Comparison of ENCODE assay signal across 21 mouse cellular contexts in the genomic region with DNA sequence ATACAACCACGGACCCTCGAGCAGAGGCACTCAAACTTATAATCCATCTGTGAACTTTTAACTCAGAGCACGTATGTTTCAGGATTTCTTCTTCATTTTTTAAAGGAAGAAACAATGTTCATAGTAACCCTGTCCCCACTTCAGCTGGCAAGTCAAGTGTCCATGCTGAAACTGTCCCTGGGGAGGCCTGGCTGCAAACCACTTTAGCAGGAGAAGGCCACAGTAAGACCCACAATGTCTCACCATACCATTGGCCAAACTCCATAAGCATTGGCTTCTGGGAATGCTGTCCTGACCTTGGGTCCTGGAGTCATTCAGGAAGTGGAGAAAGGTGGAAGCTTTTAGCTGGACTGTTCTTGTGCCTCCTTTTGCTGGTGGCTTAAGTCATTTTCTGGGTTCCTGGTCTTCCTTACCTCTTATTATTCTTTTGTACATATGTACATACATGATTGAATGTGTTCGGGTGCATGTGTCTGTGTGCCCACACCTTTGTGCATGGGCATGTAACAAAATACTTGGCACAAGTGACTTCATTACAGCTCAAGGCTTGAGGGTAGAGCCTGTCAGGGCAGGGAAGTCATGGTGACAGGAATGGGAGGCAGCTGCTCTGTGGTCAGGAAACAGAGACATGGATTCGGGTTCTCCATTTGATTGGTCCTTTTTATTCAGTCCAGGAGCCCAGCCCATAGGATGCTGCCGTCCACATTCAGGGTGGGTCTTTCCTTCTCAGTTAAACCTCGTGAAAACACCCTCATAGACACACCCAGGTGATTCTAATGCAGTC.
DNase-seq lines count a peak whose midpoint lies in the region; ATAC-seq and TF ChIP-seq lines count a peak whose summit lies in the region.
"Had no signal": no experiment of that assay in that cellular context is flagged by ENCODE, and none has a peak within 500 bp of the region (broad histone marks: within the 10 kb centered on the region; RNA-seq: fewer than 3 reads in every experiment).

No protein-coding gene starts in this region.

- 91% methylated on average over 7 of the region's 7 CpGs for WGBS in forebrain, embryonic 13.5 days

- TF ChIP-seq EP300 in CH12.LX (IDR thresholded peaks at IDR 0.05; ENCODE audit: low read length) = no peak

- H3ac ChIP-seq in myocyte (ENCODE audit: control insufficient read depth, insufficient read length) = no peak overlapping the region

- no peak for TF ChIP-seq CTCF in CH12.LX (conservative IDR thresholded peaks at IDR 0.05 in 1 of 2, IDR thresholded peaks at IDR 0.05 in 1 of 2; ENCODE audit: low read depth in 2 of 2, low read length in 2 of 2)

- in situ Hi-C loops in CH12.LX (cut with MboI; ENCODE audit: low pct_ligation_motif_present, low pct_unique_long_range_greater_than_20kb, low sequenced_read_pairs) = no loop called here

- no peaks in the 10 kb centered on the region for H3K9me3 ChIP-seq in CH12.LX (replicated peaks; ENCODE audit: low read length)
- H3K9me3 ChIP-seq in forebrain, embryonic 13.5 days (replicated peaks) = no peaks in the 10 kb centered on the region
- H3K9me3 ChIP-seq: embryonic facial prominence, embryonic 10.5 days; embryonic facial prominence, embryonic 12.5 days; G1E had no signal

- H3K4me2 ChIP-seq in CH12.LX (ENCODE audit: insufficient read depth, low read depth, poor library complexity, severe bottlenecking) (peak overlapping the region; percentile 76; the same call in 1 of the 2 replicates), myocyte (ENCODE audit: low read depth) (no peak overlapping the region)
- H3K4me2 ChIP-seq in forebrain, embryonic 13.5 days = no peak overlapping the region
- H3K4me2 ChIP-seq: embryonic facial prominence, embryonic 12.5 days had no signal

- no peak overlapping the region for H3K9ac ChIP-seq in CH12.LX (ENCODE audit: insufficient read depth, low read depth)
- H3K9ac ChIP-seq in forebrain, embryonic 13.5 days = no peak overlapping the region
- H3K9ac ChIP-seq: embryonic facial prominence, embryonic 12.5 days had no signal

- no peak overlapping the region for H3K27ac ChIP-seq in CH12.LX (ENCODE audit: insufficient read depth, low read depth)
- no peak overlapping the region for H3K27ac ChIP-seq in forebrain, embryonic 13.5 days
- H3K27ac ChIP-seq: embryonic facial prominence, embryonic 10.5 days; embryonic facial prominence, embryonic 12.5 days; gastrocnemius, adult 2 months had no signal

- peaks cover 30 to 49% of the 10 kb centered on the region in 2 experiments for H3K4me1 ChIP-seq in CH12.LX (ENCODE audit: control insufficient read depth in 1 of 2, insufficient read depth in 2 of 2)
- H3K4me1 ChIP-seq in forebrain, embryonic 13.5 days = peaks cover 9% of the 10 kb centered on the region
- H3K4me1 ChIP-seq: embryonic facial prominence, embryonic 12.5 days had no signal

- DNase-seq in adrenal gland, postnatal 14 days = peak; percentile 70
- no peak for DNase-seq in adrenal gland, adult 18-20 months (ENCODE audit: low spot score in 2 of 2)
- no peak for DNase-seq in CH12.LX (ENCODE audit: extremely low read depth)
- DNase-seq in adipocyte (ENCODE audit: low spot score) = peak; percentile 51
- no peak for DNase-seq in right cerebral cortex, postnatal 36 days (ENCODE audit: low spot score in 2 of 2)
- DNase-seq: adrenal gland, adult 8-10 months; cerebellum, adult 11-12 months; cerebellum, adult 2 months; cerebellum, adult 9-10 months; cerebellum, postnatal 14 days; cerebellum, postnatal 36 days; gastrocnemius, adult 2 months had no signal

- TF ChIP-seq POLR2A in CH12.LX (IDR thresholded peaks at IDR 0.05; ENCODE audit: low read depth, low read length) (no peak), myocyte (IDR thresholded peaks at IDR 0.05; ENCODE audit: insufficient read length, low read depth) (no peak)

- H3K36me3 ChIP-seq in CH12.LX (replicated peaks in 1 of 2; ENCODE audit: control insufficient read depth in 1 of 2, insufficient read depth in 1 of 2, low read length in 1 of 2) = no peaks in the 10 kb centered on the region
- no peaks in the 10 kb centered on the region for H3K36me3 ChIP-seq in myocyte (ENCODE audit: control insufficient read depth, insufficient read depth)
- H3K36me3 ChIP-seq in forebrain, embryonic 13.5 days (ENCODE audit: poor library complexity, severe bottlenecking) = peaks cover 19% of the 10 kb centered on the region
- H3K36me3 ChIP-seq: embryonic facial prominence, embryonic 10.5 days; embryonic facial prominence, embryonic 12.5 days; G1E had no signal

- H3K79me2 ChIP-seq in CH12.LX (replicated peaks; ENCODE audit: control insufficient read depth, extremely low read depth, insufficient read depth, poor library complexity, severe bottlenecking) = no peaks in the 10 kb centered on the region
- no peaks in the 10 kb centered on the region for H3K79me2 ChIP-seq in myocyte (ENCODE audit: control insufficient read depth, insufficient read depth)

- TF ChIP-seq RAD21 in CH12.LX (IDR thresholded peaks at IDR 0.05; ENCODE audit: low read depth, low read length) = no peak

- H3K4me3 ChIP-seq in CH12.LX (replicated peaks in 1 of 3; ENCODE audit: low read depth in 2 of 3, low read length in 2 of 3, poor library complexity in 1 of 3) = no peak overlapping the region
- H3K4me3 ChIP-seq in myocyte = no peak overlapping the region
- no peak overlapping the region for H3K4me3 ChIP-seq in forebrain, embryonic 13.5 days
- H3K4me3 ChIP-seq: embryonic facial prominence, embryonic 10.5 days; embryonic facial prominence, embryonic 12.5 days; gastrocnemius, adult 2 months had no signal

- no peak for ATAC-seq in forebrain, embryonic 13.5 days
- ATAC-seq: activated CD4-positive, CD25-positive, alpha-beta regulatory T cell, adult 4 months; forebrain, embryonic 14.5 days; forebrain, embryonic 16.5 days; Patski had no signal

- H3K27me3 ChIP-seq in CH12.LX (replicated peaks) (peaks cover 4% of the 10 kb centered on the region), myocyte (ENCODE audit: control insufficient read depth, insufficient read depth, insufficient read length) (no peaks in the 10 kb centered on the region)
- H3K27me3 ChIP-seq in forebrain, embryonic 13.5 days = 0 out of 2 replicates have a peak, but pooled peaks cover 2% of the 10 kb centered on the region
- H3K27me3 ChIP-seq: embryonic facial prominence, embryonic 12.5 days had no signal

- dilution Hi-C loops in CH12.LX (cut with MboI; ENCODE audit: extremely low pct_ligation_motif_present, extremely low pct_unique_long_range_greater_than_20kb, low sequenced_read_pairs) = no loop called here

TF ChIP-seq in CH12.LX, 34 proteins besides CTCF, POLR2A, EP300 and RAD21:
- TF ChIP-seq JUND (conservative IDR thresholded peaks at IDR 0.05; ENCODE audit: low read depth, low read length) = no peak
- TF ChIP-seq MEF2A (IDR thresholded peaks at IDR 0.05; ENCODE audit: borderline replicate concordance, low read depth, low read length) = no peak
- no peak for TF ChIP-seq ZNF384 (IDR thresholded peaks at IDR 0.05; ENCODE audit: low read depth, low read length)
- no peak for TF ChIP-seq MAZ (IDR thresholded peaks at IDR 0.05; ENCODE audit: low read depth, low read length)
- no peak for TF ChIP-seq GABPA (IDR thresholded peaks at IDR 0.05; ENCODE audit: insufficient replicate concordance, low read depth, low read length)
- TF ChIP-seq CHD2 (IDR thresholded peaks at IDR 0.05; ENCODE audit: low read length) = no peak
- no peak for TF ChIP-seq SIN3A (IDR thresholded peaks at IDR 0.05; ENCODE audit: low read length)
- no peak for TF ChIP-seq SMC3 (IDR thresholded peaks at IDR 0.05; ENCODE audit: low read depth, low read length)
TF ChIP-seq in CH12.LX: peak in this region for 0.

TF ChIP-seq in myocyte, 11 proteins besides CTCF, POLR2A, EP300 and RAD21:
- TF ChIP-seq POLR2AphosphoS2 (IDR thresholded peaks at IDR 0.05; ENCODE audit: insufficient read length, low read depth) = no peak
- peak; percentile 28 to 83 (median 46) for TF ChIP-seq MYOG (IDR thresholded peaks at IDR 0.05; ENCODE audit: control insufficient read depth in 1 of 3, insufficient read depth in 1 of 3, insufficient read length in 2 of 3, low read depth in 2 of 3)
- no peak for TF ChIP-seq REST (IDR thresholded peaks at IDR 0.05; ENCODE audit: insufficient read depth, insufficient read length)
- TF ChIP-seq CEBPB (IDR thresholded peaks at IDR 0.05; ENCODE audit: insufficient read depth, poor library complexity, severe bottlenecking) = no peak
- TF ChIP-seq MAX (IDR thresholded peaks at IDR 0.05; ENCODE audit: low read depth) = no peak
- TF ChIP-seq TCF12 (IDR thresholded peaks at IDR 0.05; ENCODE audit: insufficient read depth, poor library complexity, severe bottlenecking) = peak; percentile 21
- peak in 2 of 3 experiments; percentile 59 to 85 for TF ChIP-seq MYOD1 (IDR thresholded peaks at IDR 0.05; ENCODE audit: control insufficient read depth in 1 of 3, insufficient read length in 2 of 3, low read depth in 2 of 3)
- TF ChIP-seq SRF (IDR thresholded peaks at IDR 0.05; ENCODE audit: control insufficient read depth, insufficient read length, low read depth) = no peak
- TF ChIP-seq E2F4 (IDR thresholded peaks at IDR 0.05; ENCODE audit: insufficient read depth) = no peak

Comparison
In these comparisons a context has a peak if more than half of its experiments do, and no peak if none do; other contexts are left out.
1. DNase-seq: peak in adrenal gland, postnatal 14 days (single experiment) and adipocyte (single experiment); none in adrenal gland, adult 18-20 months (0 of 2), CH12.LX (single experiment) and right cerebral cortex, postnatal 36 days (0 of 2).